Mouse (Mus musculus) G1E (cell line): ENCODE data around the gene Phyh. TPM values are rescaled to one million over a fixed set of nuclear protein-coding genes. Genes with fewer than 3 reads are reported as not detected.

ENCODE experiments used
- ATAC-seq: 2 replicates; pipeline ENCODE4 v1.8.0; 2016; ENCODE audit warnings: mild to moderate bottlenecking; ENCODE audit not compliant: insufficient number of reproducible peaks, poor library complexity, low FRiP score, severe bottlenecking; ENCODE audit errors: extremely low read depth
- DNase-seq: peaks from one replicate; pipeline ENCODE4 v3.0.0; 2012; ENCODE audit warnings: low spot score
- H3K27me3 ChIP-seq: 2 replicates; pipeline ENCODE4 v1.6.1; 2012; ENCODE audit warnings: mild to moderate bottlenecking, low read length, inconsistent platforms; ENCODE audit not compliant: insufficient read depth
- H3K36me3 ChIP-seq: replicated peaks from 2 replicates; pipeline ENCODE3; 2012; ENCODE audit warnings: mild to moderate bottlenecking, inconsistent platforms
- H3K4me1 ChIP-seq: 2 replicates; pipeline ENCODE4 v1.6.1; 2012; ENCODE audit warnings: low read depth, low read length, inconsistent platforms, mixed read lengths; ENCODE audit not compliant: insufficient read depth
- H3K4me3 ChIP-seq: 2 replicates; pipeline ENCODE4 v1.5.1; 2012; ENCODE audit warnings: low read depth, mild to moderate bottlenecking, inconsistent platforms, low read length, moderate library complexity, mixed read lengths
- H3K9me3 ChIP-seq: replicated peaks from 2 replicates; pipeline ENCODE4 v1.6.1; 2012; ENCODE audit warnings: inconsistent platforms
- CTCF ChIP-seq: IDR thresholded peaks from 2 replicates; pipeline ENCODE4 v1.5.1; 2012; ENCODE audit warnings: low read depth, low read length, inconsistent platforms, mixed read lengths
- GATA1 ChIP-seq: IDR thresholded peaks from 2 replicates; pipeline ENCODE4 v1.6.1; 2012; ENCODE audit warnings: borderline replicate concordance, low read length, inconsistent platforms, mixed read lengths
- GATA2 ChIP-seq: IDR thresholded peaks from 2 replicates; pipeline ENCODE4 v1.6.1; 2012; ENCODE audit warnings: low read depth, low read length, inconsistent platforms, borderline replicate concordance
- POLR2AphosphoS5 ChIP-seq: IDR thresholded peaks from 2 replicates; pipeline ENCODE4 v1.6.1; 2012; ENCODE audit warnings: low read depth, low read length, inconsistent platforms; ENCODE audit not compliant: insufficient replicate concordance
- TAL1 ChIP-seq: conservative IDR thresholded peaks from 2 replicates; pipeline ENCODE4 v1.6.1; 2012; ENCODE audit warnings: low read depth, low read length, inconsistent platforms, mixed read lengths
- polyA plus RNA-seq: library from polyadenylated mRNA; stranded (reverse); fragments of >175 nt; gene quantifications from 2 replicates; pipeline ENCODE4 v1.2.3, GENCODE M21; 2012
- total RNA-seq, 2 experiments: library from RNA; stranded (forward) in 1 of 2; stranded (reverse) in 1 of 2; fragments of 200-1000 nt in 1 of 2; fragments of >200 nt in 1 of 2; fragmentation: Nextera tagmentation in 1 of 2; gene quantifications; 2 replicates each; pipeline ENCODE4 v1.2.3; 2014 to 2017

Gene Phyh
- total and polyA plus RNA-seq, 3 experiments = 4.3 to 22.6 (median 20.2) TPM

DNA sequence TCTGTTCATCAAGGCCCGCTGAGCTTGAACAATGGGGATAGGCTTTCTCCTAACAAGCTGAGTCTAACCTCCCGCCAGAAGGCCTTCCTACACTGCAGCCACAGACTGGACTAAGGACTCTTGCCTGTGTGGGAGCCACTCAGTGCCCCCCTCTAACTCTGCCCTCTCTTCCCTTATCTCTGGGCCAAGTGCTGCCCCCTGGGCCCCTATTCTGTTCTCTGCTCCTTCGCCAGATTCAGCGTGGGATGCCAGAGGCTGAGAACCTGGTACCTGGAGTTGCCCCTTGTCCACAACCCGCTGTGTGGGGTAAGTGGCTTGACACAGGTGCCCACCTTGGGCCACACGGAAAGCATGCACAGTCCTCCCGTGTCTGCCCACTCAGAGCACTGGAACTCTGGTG, 4.9 kb upstream of the Phyh start:
- Histone ChIP-seq H3K27me3 (no peaks in the 10 kb centered on the region), H3K9me3 (no peaks in the 10 kb centered on the region), H3K36me3 (peaks cover 10% of the 10 kb centered on the region), H3K4me3 (no peak overlapping the region), H3K4me1 (peaks cover 35% of the 10 kb centered on the region)
- DNase-seq (no peak), ATAC-seq (no peak)
- TF ChIP-seq GATA2 (no peak), POLR2AphosphoS5 (no peak), CTCF (no peak), GATA1 (no peak), TAL1 (no peak)

DNA sequence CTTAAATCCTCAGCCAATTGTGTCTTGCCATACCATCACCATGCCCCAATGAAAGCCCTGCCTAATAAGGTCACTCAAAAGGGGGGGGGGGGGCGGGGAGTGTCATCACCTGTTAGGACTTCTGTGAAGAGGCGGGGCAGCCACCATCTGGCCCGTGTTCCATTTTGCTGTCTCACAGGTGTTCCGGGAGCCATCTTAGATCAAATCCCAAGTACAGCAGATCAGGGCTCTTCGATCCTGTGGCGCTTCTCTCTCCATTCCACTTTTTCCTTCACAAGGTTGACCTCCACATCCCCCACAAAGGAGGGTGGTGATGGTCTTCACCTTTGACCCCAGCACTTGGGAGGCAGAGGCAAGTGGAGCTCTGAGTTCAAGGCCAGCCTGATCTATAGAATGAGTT, 2.8 kb upstream of the Phyh start:
- no peak for DNase-seq
- Histone ChIP-seq H3K9me3 (no peaks in the 10 kb centered on the region), H3K4me1 (peaks cover 42% of the 10 kb centered on the region), H3K27me3 (no peaks in the 10 kb centered on the region), H3K36me3 (no peaks in the 10 kb centered on the region), H3K4me3 (no peak overlapping the region)
- TF ChIP-seq CTCF = no peak
- TF ChIP-seq TAL1 = no peak
- TF ChIP-seq GATA1 = no peak
- no peak for TF ChIP-seq POLR2AphosphoS5
- no peak for TF ChIP-seq GATA2
- ATAC-seq = no peak

DNA sequence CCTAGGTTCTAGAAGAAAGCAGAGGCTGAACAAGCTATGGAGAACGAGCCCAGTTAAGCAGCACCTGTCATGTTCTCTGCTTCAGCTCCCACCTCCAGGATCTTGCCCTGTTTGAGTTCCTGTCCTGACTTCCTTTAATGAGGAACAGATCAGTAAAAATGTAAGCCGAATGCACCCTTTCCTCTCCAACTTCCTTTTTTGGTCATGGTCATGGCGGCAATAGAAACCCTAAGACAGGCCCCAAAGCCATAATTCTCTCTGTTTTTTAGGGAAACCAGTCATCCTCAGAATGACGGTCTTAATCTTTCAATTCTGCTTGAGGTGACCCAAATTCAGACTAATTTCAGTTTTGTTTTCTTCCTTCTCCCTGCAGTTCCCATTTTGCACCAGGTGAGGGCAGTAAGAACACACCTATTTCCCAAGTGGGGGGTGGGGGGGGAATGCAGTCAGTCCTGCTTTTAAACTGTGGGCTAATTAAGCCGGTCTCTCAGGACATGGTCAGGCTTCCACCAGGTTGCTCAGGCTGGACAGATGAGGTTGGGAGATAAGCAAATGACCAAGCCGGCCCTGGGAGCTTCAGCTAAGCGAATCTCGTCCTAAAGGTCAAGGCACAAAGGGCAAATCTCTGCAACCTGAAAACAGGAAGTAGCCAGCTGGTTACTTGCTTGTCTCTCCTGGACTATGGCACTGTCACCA, 1.3 kb upstream of the Phyh start:
- Histone ChIP-seq H3K36me3 (no peaks in the 10 kb centered on the region), H3K27me3 (no peaks in the 10 kb centered on the region), H3K4me1 (peaks cover 42% of the 10 kb centered on the region), H3K9me3 (no peaks in the 10 kb centered on the region), H3K4me3 (peak overlapping the region; percentile 36; the same call in 1 of the 2 replicates)
- ATAC-seq (no peak), DNase-seq (peak; percentile 21)
- TF ChIP-seq CTCF (peak; percentile 46), GATA1 (no peak)

GRCm38 (mm10) chr2:4921019-4921418, 2.2 kb downstream of the Phyh start:
- Histone ChIP-seq H3K9me3 (peaks cover 3% of the 10 kb centered on the region; the same call in 1 of the 2 replicates), H3K4me1 (peaks cover 31% of the 10 kb centered on the region), H3K4me3 (no peak overlapping the region), H3K36me3 (no peaks in the 10 kb centered on the region), H3K27me3 (no peaks in the 10 kb centered on the region)
- ATAC-seq (no peak), DNase-seq (no peak)
- TF ChIP-seq GATA2 (no peak), TAL1 (no peak), POLR2AphosphoS5 (no peak), GATA1 (no peak), CTCF (no peak)

DNA sequence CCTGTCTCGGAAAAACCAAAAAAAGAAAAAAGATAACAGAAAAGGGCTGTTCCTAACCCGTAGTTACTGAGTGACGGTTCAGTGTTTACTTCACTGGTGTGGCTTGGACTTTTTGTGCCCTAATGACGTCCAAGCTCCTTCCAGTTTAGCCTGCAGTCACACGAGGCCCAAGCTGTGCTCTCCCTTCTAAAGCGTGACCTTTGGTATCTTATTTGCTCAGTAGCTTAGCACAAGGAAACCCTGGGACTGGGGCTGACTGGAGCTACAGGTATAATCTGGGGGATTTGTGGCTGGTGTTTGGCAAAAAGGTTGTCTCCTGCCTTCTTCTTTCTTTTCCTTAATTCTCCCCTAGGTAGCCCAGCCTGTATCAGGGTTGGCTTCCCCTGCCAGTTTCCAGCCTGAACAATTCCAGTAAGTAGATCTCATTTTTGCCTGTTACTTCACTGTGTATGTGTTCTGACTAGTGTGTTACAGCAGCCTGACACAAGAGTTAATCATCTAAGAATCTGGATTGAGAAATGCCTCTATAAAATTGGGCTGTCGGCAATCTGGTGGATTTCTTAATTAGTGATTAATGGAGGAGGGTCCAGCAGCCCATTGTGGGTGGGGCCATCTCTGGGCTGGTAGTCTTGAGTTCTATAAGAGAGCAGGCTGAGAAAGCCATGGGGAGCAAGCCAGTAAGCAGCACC, 3.8 kb downstream of the Phyh start:
- no peak overlapping the region for H3K4me3 ChIP-seq
- ATAC-seq (no peak), DNase-seq (no peak)
- H3K9me3 ChIP-seq = peaks cover 3% of the 10 kb centered on the region; the same call in 1 of the 2 replicates
- peaks cover 23% of the 10 kb centered on the region for H3K4me1 ChIP-seq
- no peaks in the 10 kb centered on the region for H3K36me3 ChIP-seq
- TF ChIP-seq GATA2 = no peak
- no peak for TF ChIP-seq POLR2AphosphoS5
- no peak for TF ChIP-seq CTCF
- TF ChIP-seq TAL1 = no peak
- no peak for TF ChIP-seq GATA1
- H3K27me3 ChIP-seq = no peaks in the 10 kb centered on the region

DNA sequence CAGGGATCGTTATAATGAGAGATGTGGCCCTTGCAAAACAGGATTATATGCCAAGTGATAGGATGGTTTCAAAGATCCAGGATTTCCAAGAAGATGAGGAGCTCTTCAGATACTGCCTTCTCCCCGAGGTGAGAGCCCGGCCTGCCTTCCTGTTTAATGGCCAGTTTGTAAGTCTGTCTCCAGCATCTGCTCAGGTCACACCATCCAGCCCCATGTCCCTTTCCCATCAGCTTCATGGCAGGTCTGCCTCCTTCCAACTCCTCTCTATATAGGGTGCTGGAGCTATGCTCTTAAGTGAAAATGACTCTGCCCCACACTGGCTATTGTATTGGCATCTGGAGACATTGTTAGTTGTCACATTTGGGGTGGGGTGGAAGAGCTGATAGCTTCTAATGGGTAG, 8.6 kb downstream of the Phyh start:
- Histone ChIP-seq H3K27me3 (no peaks in the 10 kb centered on the region), H3K4me1 (no peaks in the 10 kb centered on the region), H3K4me3 (no peak overlapping the region), H3K9me3 (peaks cover 3% of the 10 kb centered on the region; the same call in 1 of the 2 replicates), H3K36me3 (peaks cover 2% of the 10 kb centered on the region)
- DNase-seq (no peak), ATAC-seq (no peak)
- TF ChIP-seq GATA1 (no peak), POLR2AphosphoS5 (no peak), GATA2 (no peak), CTCF (no peak), TAL1 (no peak)
